Comparison of ENCODE assay signal across 17 mouse cellular contexts in genomic region chr1:84847698-84848097, GRCm38 (mm10). TPM values are rescaled to one million over a fixed set of nuclear protein-coding genes. Genes with fewer than 3 reads are reported as not detected.
"Had no signal": no experiment of that assay in that cellular context is flagged by ENCODE, and none has a peak within 500 bp of the region (broad histone marks: within the 10 kb centered on the region; RNA-seq: fewer than 3 reads in every experiment).

No protein-coding gene starts in this region.

- ATAC-seq: midbrain, embryonic 15.5 days had no signal

- H3K4me1 ChIP-seq: midbrain, embryonic 15.5 days; neural tube, embryonic 13.5 days had no signal

- DNase-seq: kidney, adult 18-20 months; kidney, adult 9 months; kidney, postnatal 25 days; liver, embryonic 13.5 days; lung, adult 2 months; lung, postnatal 14 days; lung, postnatal 4 days; thymus, adult 2 months; thymus, postnatal 25 days had no signal

- H3K27ac ChIP-seq: kidney, postnatal 0 days; liver, embryonic 13.5 days; midbrain, embryonic 12.5 days; midbrain, embryonic 15.5 days; neural tube, embryonic 13.5 days; stomach, postnatal 0 days had no signal

- H3K4me3 ChIP-seq: liver, embryonic 13.5 days; midbrain, embryonic 12.5 days; midbrain, embryonic 15.5 days; myocyte; neural tube, embryonic 13.5 days had no signal

- H3K9me3 ChIP-seq: liver, embryonic 13.5 days; midbrain, embryonic 12.5 days; midbrain, embryonic 15.5 days; neural tube, embryonic 13.5 days had no signal

- H3K36me3 ChIP-seq: liver, embryonic 13.5 days; midbrain, embryonic 15.5 days had no signal

- H3K27me3 ChIP-seq: liver, embryonic 13.5 days; midbrain, embryonic 12.5 days; midbrain, embryonic 15.5 days; neural tube, embryonic 13.5 days had no signal

- H3K9ac ChIP-seq: liver, embryonic 13.5 days; midbrain, embryonic 12.5 days; midbrain, embryonic 15.5 days; neural tube, embryonic 13.5 days had no signal

- H3K4me2 ChIP-seq: liver, embryonic 13.5 days; midbrain, embryonic 12.5 days; midbrain, embryonic 15.5 days; neural tube, embryonic 13.5 days had no signal

RNA-seq across cellular contexts. Expression of gene Fbxo36, which starts 8.1 kb away (rescaled TPM):
- total RNA-seq: monocyte, adult 5-6 weeks; neutrophil, adult 5-6 weeks had no signal
